In genomic region chr4:43113491-43113890, GRCm38 (mm10) we compare ENCODE assay signal across 35 mouse cellular contexts.
"Had no signal": no experiment of that assay in that cellular context is flagged by ENCODE, and none has a peak within 500 bp of the region (broad histone marks: within the 10 kb centered on the region; RNA-seq: fewer than 3 reads in every experiment).

No protein-coding gene starts in this region.

- H3K4me1 ChIP-seq: heart, embryonic 10.5 days; heart, embryonic 12.5 days; heart, embryonic 13.5 days; heart, embryonic 15.5 days; hindbrain, embryonic 10.5 days; hindbrain, embryonic 12.5 days; hindbrain, embryonic 13.5 days; hindbrain, embryonic 15.5 days; intestine, embryonic 15.5 days; kidney, embryonic 15.5 days had no signal

- H3K4me2 ChIP-seq: heart, embryonic 11.5 days; heart, embryonic 12.5 days; heart, embryonic 13.5 days; heart, embryonic 15.5 days; hindbrain, embryonic 12.5 days; hindbrain, embryonic 13.5 days; hindbrain, embryonic 14.5 days; hindbrain, embryonic 15.5 days; intestine, embryonic 15.5 days; kidney, embryonic 15.5 days had no signal

- DNase-seq: heart, postnatal 10 days; heart, postnatal 14 days; heart, postnatal 36 days; heart, postnatal 4 days; kidney, adult 11 months; kidney, adult 18-20 months; kidney, adult 2 months; kidney, adult 8-10 months; kidney, adult 9 months; kidney, postnatal 10 days; kidney, postnatal 14 days; kidney, postnatal 25 days; kidney, postnatal 36 days; kidney, postnatal 4 days; layer of hippocampus, adult 9-11 months; layer of hippocampus, postnatal 36 days had no signal

- H3K27me3 ChIP-seq: heart, embryonic 12.5 days; heart, embryonic 13.5 days; heart, embryonic 15.5 days; hindbrain, embryonic 12.5 days; hindbrain, embryonic 13.5 days; hindbrain, embryonic 15.5 days; intestine, embryonic 15.5 days; kidney, embryonic 15.5 days had no signal

- H3K9me3 ChIP-seq: heart, embryonic 10.5 days; heart, embryonic 12.5 days; heart, embryonic 13.5 days; heart, embryonic 15.5 days; hindbrain, embryonic 10.5 days; hindbrain, embryonic 12.5 days; hindbrain, embryonic 13.5 days; hindbrain, embryonic 15.5 days; intestine, embryonic 15.5 days; kidney, embryonic 15.5 days had no signal

- H3K9ac ChIP-seq: heart, embryonic 12.5 days; heart, embryonic 13.5 days; heart, embryonic 15.5 days; hindbrain, embryonic 12.5 days; hindbrain, embryonic 13.5 days; hindbrain, embryonic 14.5 days; hindbrain, embryonic 15.5 days; intestine, embryonic 15.5 days; kidney, embryonic 15.5 days had no signal

- ATAC-seq: hindbrain, embryonic 16.5 days; hindbrain, postnatal 0 days; inflammation-experienced regulatory T-cells, adult 6 months; intestine, embryonic 15.5 days; intestine, embryonic 16.5 days; intestine, postnatal 0 days had no signal

- H3K4me3 ChIP-seq: heart, embryonic 10.5 days; heart, embryonic 12.5 days; heart, embryonic 13.5 days; heart, embryonic 15.5 days; hindbrain, embryonic 10.5 days; hindbrain, embryonic 12.5 days; hindbrain, embryonic 13.5 days; hindbrain, embryonic 15.5 days; intestine, embryonic 15.5 days; kidney, embryonic 15.5 days; layer of hippocampus, adult 2 months had no signal

- H3K36me3 ChIP-seq: heart, embryonic 15.5 days; hindbrain, embryonic 15.5 days; intestine, embryonic 15.5 days; kidney, embryonic 15.5 days had no signal

- H3K27ac ChIP-seq: heart, embryonic 10.5 days; heart, embryonic 13.5 days; heart, embryonic 15.5 days; hindbrain, embryonic 10.5 days; hindbrain, embryonic 12.5 days; hindbrain, embryonic 13.5 days; hindbrain, embryonic 14.5 days; hindbrain, embryonic 15.5 days; hindbrain, postnatal 0 days; intestine, embryonic 15.5 days; kidney, embryonic 15.5 days; kidney, postnatal 0 days; layer of hippocampus, adult 2 months had no signal
